9 mouse cellular contexts compared by ENCODE assay signal in genomic region chr7:91226442-91226841, GRCm38 (mm10).
DNase-seq lines count a peak whose midpoint lies in the region; ATAC-seq lines count a peak whose summit lies in the region.
"Had no signal": no experiment of that assay in that cellular context is flagged by ENCODE, and none has a peak within 500 bp of the region (broad histone marks: within the 10 kb centered on the region; RNA-seq: fewer than 3 reads in every experiment).

No protein-coding gene starts in this region.

- intact Hi-C loops in left cerebral cortex, postnatal 4 days (cut with DNase I), result loop anchor here (10.0 kb wide), 1 partner anchor 712 kb away; no protein-coding TSS in a partner anchor

- no peaks in the 10 kb centered on the region for H3K9me3 ChIP-seq in embryonic facial prominence, embryonic 11.5 days (replicated peaks; ENCODE audit: control insufficient read depth, low read length)
- no peaks in the 10 kb centered on the region for H3K9me3 ChIP-seq in neural tube, embryonic 13.5 days
- H3K9me3 ChIP-seq: embryonic facial prominence, embryonic 15.5 days had no signal

- H3K4me2 ChIP-seq in embryonic facial prominence, embryonic 11.5 days (ENCODE audit: low read depth, low read length), result no peak overlapping the region
- H3K4me2 ChIP-seq in neural tube, embryonic 13.5 days, result no peak overlapping the region
- H3K4me2 ChIP-seq: embryonic facial prominence, embryonic 15.5 days had no signal

- no peak for ATAC-seq in embryonic facial prominence, embryonic 11.5 days (replicated peaks; ENCODE audit: insufficient number of reproducible peaks, low FRiP score, low TSS enrichment, low read depth)
- peak; percentile 40; the same call in 1 of the 2 replicates for ATAC-seq in neural tube, embryonic 13.5 days (ENCODE audit: low read depth)
- ATAC-seq in activated CD4-positive, CD25-positive, alpha-beta regulatory T cell, adult 4 months, result no peak

- no peak overlapping the region for H3K9ac ChIP-seq in embryonic facial prominence, embryonic 11.5 days (replicated peaks; ENCODE audit: low read length)
- H3K9ac ChIP-seq in neural tube, embryonic 13.5 days, result no peak overlapping the region
- H3K9ac ChIP-seq: embryonic facial prominence, embryonic 15.5 days had no signal

- H3K27me3 ChIP-seq in embryonic facial prominence, embryonic 11.5 days (ENCODE audit: control insufficient read depth, insufficient read depth, low read length), result no peaks in the 10 kb centered on the region
- no peaks in the 10 kb centered on the region for H3K27me3 ChIP-seq in neural tube, embryonic 13.5 days
- H3K27me3 ChIP-seq: embryonic facial prominence, embryonic 15.5 days had no signal

- H3K4me3 ChIP-seq in embryonic facial prominence, embryonic 11.5 days (ENCODE audit: low read depth, low read length), result no peak overlapping the region
- no peak overlapping the region for H3K4me3 ChIP-seq in neural tube, embryonic 13.5 days
- H3K4me3 ChIP-seq: embryonic facial prominence, embryonic 15.5 days had no signal

- no peaks in the 10 kb centered on the region for H3K36me3 ChIP-seq in embryonic facial prominence, embryonic 11.5 days (replicated peaks; ENCODE audit: control insufficient read depth, insufficient read depth, low read depth, low read length)
- no peaks in the 10 kb centered on the region for H3K36me3 ChIP-seq in neural tube, embryonic 13.5 days
- H3K36me3 ChIP-seq: embryonic facial prominence, embryonic 15.5 days had no signal

- no peaks in the 10 kb centered on the region for H3K4me1 ChIP-seq in embryonic facial prominence, embryonic 11.5 days (ENCODE audit: control insufficient read depth, insufficient read depth, low read length)
- no peaks in the 10 kb centered on the region for H3K4me1 ChIP-seq in neural tube, embryonic 13.5 days (replicated peaks)
- H3K4me1 ChIP-seq: embryonic facial prominence, embryonic 15.5 days had no signal

- 2% methylated on average over 5 of the region's 5 CpGs for WGBS in embryonic facial prominence, embryonic 11.5 days
- under 1% methylated on average over 5 of the region's 5 CpGs for WGBS in neural tube, embryonic 13.5 days

- H3K27ac ChIP-seq in embryonic facial prominence, embryonic 11.5 days (replicated peaks; ENCODE audit: low read depth, low read length), result no peak overlapping the region
- H3K27ac ChIP-seq in neural tube, embryonic 13.5 days (replicated peaks), result no peak overlapping the region
- H3K27ac ChIP-seq: embryonic facial prominence, embryonic 15.5 days had no signal

- peak; percentile 6 for DNase-seq in ovary, postnatal 14 days (ENCODE audit: low spot score)
- no peak for DNase-seq in ovary, postnatal 36 days (ENCODE audit: low spot score)
- DNase-seq in adrenal gland, postnatal 25 days, result peak; percentile 1
- DNase-seq in embryonic facial prominence, embryonic 11.5 days (ENCODE audit: low spot score), result peak; percentile 88
- DNase-seq in induced T-regulatory cell, adult 2 months (ENCODE audit: low read depth), result peak; percentile 53
- peak; percentile 43 for DNase-seq in left cerebral cortex, postnatal 4 days
